Mouse (Mus musculus): ENCODE results near the gene Pus3. TPM values are rescaled to one million over a fixed set of nuclear protein-coding genes. Genes with fewer than 3 reads are reported as not detected.

Pus3 gene
- polyA plus RNA-seq, 1 experiment from 2014 or later: 15.1 TPM

DNA sequence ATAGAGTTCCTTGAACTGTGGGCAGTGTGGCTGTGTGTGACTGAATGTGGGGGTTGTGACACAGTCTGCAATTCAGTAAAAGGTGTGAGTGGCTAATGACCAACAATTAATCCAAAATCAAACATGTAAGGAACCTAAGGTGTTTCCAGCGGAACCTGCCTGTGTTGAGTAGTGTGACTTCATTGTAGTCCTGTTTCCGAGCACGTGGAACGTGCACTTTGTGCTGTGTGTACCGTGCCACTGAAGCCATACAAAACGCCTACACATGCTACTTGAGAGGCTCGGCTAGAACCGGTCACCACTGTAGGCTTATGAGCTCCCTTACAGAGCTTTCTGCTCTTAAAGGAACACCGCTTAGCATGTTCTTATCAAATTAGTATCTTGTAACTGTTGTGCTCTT lies 9.9 kb upstream of the Pus3 start:
- H3K36me3 ChIP-seq: peaks cover 73% of the 10 kb centered on the region
- H3K4me2 ChIP-seq: no peak overlapping the region
- ATAC-seq (ENCODE audit: low FRiP score): no peak
- WGBS: 79% methylated on average over 9 of the region's 9 CpGs
- H3K9me3 ChIP-seq: no peaks in the 10 kb centered on the region
- H3K9ac ChIP-seq: no peak overlapping the region
- H3K27ac ChIP-seq: no peak overlapping the region
- H3K27me3 ChIP-seq: no peaks in the 10 kb centered on the region
- H3K4me3 ChIP-seq: no peak overlapping the region
- H3K4me1 ChIP-seq (replicated peaks): no peaks in the 10 kb centered on the region

DNA sequence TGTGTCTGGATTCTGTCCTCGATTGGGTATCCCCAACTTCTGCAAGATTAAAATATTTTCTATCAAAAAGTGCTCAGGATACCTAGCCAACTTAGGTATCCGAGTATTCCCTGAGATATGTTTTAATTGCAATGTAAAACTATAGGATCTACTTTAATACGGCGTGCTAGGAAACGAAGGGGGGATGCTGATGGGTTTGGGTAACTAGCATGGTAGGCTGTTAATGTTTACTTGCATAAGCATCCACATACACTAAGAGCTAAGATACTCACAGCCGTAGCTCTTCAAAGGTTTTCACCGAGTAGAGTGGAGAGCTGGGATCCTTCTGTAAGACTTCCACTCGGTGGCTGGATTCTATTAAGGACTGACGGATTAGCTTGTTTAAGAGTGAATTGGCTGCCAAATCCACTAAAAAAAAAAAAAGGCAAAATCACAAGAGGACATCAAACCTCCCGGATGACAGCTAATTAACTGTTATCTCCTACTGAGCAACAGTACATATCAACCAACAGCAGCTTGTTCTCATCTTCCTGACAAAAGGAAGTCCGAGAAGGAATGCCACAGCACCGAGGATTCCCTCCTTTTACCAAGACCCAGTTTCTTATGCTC lies 1.8 kb upstream of the Pus3 start:
- ATAC-seq (ENCODE audit: low FRiP score): no peak
- Histone ChIP-seq H3K4me3 (no peak overlapping the region), H3K4me1 (replicated peaks) (peaks cover 27% of the 10 kb centered on the region), H3K9ac (no peak overlapping the region), H3K36me3 (peaks cover 42% of the 10 kb centered on the region), H3K27ac (no peak overlapping the region), H3K27me3 (peaks cover 8% of the 10 kb centered on the region), H3K9me3 (no peaks in the 10 kb centered on the region), H3K4me2 (no peak overlapping the region)
- WGBS: 86% methylated on average over 12 of the region's 12 CpGs

DNA sequence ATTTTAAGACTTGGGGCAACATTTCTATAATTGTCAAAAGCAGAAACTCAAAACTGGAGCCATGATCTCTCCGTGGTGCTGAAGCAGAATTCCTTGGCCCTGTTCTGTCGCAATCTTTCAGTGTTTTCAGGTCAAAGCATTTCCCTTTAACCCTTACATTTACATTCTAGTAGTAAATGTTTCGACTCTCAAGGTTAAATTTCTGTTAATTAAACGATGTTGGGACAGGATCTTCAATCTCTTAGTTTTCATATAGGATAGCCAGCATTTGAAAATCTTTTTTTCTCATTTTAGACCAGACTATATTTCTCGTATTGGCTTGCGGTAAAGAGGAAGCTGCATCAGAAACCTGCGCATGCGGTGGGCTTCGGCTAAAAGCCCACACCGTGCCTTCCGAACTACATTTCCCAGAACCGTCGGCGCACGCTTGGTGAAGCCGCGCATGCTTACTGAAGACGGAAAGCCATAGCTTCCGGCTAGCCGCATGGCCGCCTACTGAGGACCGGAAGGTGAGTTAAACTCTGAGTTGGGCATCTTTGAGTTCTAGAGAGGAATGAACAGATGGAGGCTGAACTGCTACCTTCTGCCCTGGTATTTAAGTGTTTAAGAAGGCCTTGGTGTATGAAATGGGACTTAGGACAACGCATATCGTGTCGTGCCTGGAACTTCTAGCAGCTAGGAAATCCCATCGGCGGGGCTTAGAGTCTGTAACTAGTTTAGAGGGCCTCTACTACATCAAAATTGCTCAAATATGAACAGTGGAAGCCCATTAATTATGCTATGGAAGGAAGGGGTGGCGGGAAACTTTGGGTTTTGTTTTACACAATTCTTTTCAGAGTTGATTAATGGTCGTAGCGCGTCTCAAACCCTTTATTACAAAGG lies 855 bp downstream of the Pus3 start:
- Histone ChIP-seq H3K9me3 (no peaks in the 10 kb centered on the region), H3K9ac (peak overlapping the region; percentile 80), H3K4me3 (peak overlapping the region; percentile 64), H3K4me1 (replicated peaks) (peaks cover 29% of the 10 kb centered on the region), H3K36me3 (peaks cover 25% of the 10 kb centered on the region), H3K27ac (peak overlapping the region; percentile 85), H3K27me3 (peaks cover 8% of the 10 kb centered on the region), H3K4me2 (peak overlapping the region; percentile 89)
- peak; percentile 90 for ATAC-seq (ENCODE audit: low FRiP score)
- WGBS: 2% methylated on average over 31 of the region's 31 CpGs

DNA sequence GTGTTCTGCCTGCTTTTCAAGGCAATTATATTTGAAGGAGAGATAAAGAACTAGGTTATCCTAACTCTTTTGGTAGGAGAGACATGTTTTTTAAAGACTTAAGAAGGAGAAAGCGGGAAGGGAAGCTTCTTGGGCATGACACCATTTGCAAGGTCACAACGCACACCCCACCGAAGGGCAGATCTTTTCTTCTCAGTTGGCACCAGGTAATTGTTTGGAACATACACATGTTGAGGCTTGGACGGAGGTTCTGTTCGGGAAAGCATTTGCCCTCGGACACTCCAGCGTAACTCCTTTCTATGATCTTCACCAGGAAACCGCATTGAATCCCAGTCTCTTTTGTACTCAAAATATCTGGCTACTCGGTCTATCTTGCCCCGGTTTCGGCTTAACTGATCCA lies 2.7 kb downstream of the Pus3 start:
- Histone ChIP-seq H3K9ac (no peak overlapping the region), H3K4me3 (no peak overlapping the region), H3K4me2 (no peak overlapping the region), H3K27ac (no peak overlapping the region), H3K4me1 (replicated peaks) (peaks cover 29% of the 10 kb centered on the region), H3K27me3 (peaks cover 8% of the 10 kb centered on the region), H3K36me3 (peaks cover 25% of the 10 kb centered on the region), H3K9me3 (no peaks in the 10 kb centered on the region)
- ATAC-seq (ENCODE audit: low FRiP score): no peak
- 93% methylated on average over 11 of the region's 11 CpGs for WGBS

DNA sequence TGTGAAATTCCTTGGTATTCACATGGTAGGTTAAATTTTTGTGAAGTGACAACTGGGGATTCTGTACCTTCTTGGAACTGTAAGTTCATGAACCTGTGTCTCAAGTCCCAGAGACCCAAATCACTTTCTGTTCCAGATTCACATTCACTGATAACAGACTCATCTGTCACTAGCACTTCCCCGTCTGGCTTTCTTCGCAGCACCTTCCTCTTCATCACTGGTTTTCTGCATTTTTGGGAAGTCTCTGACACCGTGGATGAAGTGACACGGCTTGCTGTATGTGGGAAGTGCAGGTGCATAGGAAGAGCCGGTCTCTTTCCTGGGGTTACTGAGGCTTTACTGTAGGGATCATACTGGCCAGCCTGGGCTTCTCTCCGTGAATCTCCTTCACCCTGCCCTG lies 3.2 kb downstream of the Pus3 start:
- Histone ChIP-seq H3K4me3 (no peak overlapping the region), H3K4me1 (replicated peaks) (peaks cover 29% of the 10 kb centered on the region), H3K36me3 (peaks cover 29% of the 10 kb centered on the region), H3K9me3 (no peaks in the 10 kb centered on the region), H3K4me2 (no peak overlapping the region), H3K27me3 (peaks cover 8% of the 10 kb centered on the region), H3K27ac (no peak overlapping the region), H3K9ac (no peak overlapping the region)
- 94% methylated on average over 6 of the region's 6 CpGs for WGBS
- ATAC-seq (ENCODE audit: low FRiP score): no peak

DNA sequence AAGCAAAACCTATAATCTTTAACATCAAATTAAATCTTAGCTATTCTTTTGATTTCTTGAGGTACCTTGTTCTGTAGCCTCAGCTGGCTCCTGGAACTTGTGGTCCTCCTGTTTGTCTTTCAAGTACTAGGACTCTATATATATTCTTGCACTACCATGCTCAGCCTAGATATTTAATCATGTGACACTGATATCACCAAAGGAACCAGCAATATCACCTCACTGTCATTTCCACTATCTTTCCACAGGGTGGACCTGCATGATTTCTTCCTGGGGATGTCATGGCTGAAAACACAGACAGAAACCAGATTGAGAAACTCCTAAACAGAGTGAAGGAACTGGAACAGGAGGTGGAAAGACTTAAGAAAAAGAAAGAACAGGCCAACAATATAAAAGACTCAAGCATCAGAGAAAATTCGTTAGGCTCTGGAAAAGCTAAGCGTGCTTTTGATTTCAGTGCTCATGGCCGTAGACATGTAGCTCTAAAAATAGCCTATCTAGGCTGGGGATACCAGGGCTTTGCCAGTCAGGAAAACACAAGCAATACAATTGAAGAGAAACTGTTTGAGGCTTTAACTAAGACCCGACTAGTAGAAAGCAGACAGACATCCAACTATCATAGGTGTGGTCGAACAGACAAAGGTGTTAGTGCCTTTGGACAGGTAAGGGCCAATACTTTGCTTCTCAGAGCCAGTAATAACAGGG lies 6.3 kb downstream of the Pus3 start:
- 92% methylated on average over 5 of the region's 5 CpGs for WGBS
- Histone ChIP-seq H3K9ac (no peak overlapping the region), H3K36me3 (peaks cover 38% of the 10 kb centered on the region), H3K27me3 (no peaks in the 10 kb centered on the region), H3K27ac (no peak overlapping the region), H3K9me3 (no peaks in the 10 kb centered on the region), H3K4me3 (no peak overlapping the region), H3K4me1 (replicated peaks) (peaks cover 23% of the 10 kb centered on the region), H3K4me2 (no peak overlapping the region)
- no peak for ATAC-seq (ENCODE audit: low FRiP score)

DNA sequence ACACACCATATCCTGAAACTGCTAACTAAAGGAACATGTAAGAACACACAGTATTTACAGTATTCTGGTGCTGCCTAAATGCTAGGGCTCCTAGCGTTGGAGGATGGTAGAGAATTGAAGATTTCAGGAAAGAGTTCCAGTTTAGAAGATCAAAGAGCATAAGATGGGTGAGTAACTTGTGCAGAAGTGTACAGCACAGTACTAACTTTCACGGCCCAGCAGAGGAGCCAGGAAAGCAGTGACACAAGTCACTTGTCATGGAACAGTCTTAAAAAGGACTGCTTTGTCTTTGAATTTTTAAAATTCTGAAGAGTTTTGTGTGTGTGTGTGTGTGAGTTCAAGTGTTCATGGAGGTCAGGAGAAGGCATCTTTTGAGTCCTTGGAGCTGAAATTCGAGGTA lies 9.6 kb downstream of the Pus3 start:
- H3K36me3 ChIP-seq: peaks cover 25% of the 10 kb centered on the region
- no peak for ATAC-seq (ENCODE audit: low FRiP score)
- H3K4me2 ChIP-seq: no peak overlapping the region
- H3K9me3 ChIP-seq: no peaks in the 10 kb centered on the region
- H3K27me3 ChIP-seq: peaks cover 5% of the 10 kb centered on the region; the same call in 1 of the 2 replicates
- H3K9ac ChIP-seq: no peak overlapping the region
- no peak overlapping the region for H3K4me3 ChIP-seq
- WGBS: 83% methylated on average over 3 of the region's 3 CpGs
- H3K27ac ChIP-seq: no peak overlapping the region
- peaks cover 16% of the 10 kb centered on the region for H3K4me1 ChIP-seq (replicated peaks)

DNA sequence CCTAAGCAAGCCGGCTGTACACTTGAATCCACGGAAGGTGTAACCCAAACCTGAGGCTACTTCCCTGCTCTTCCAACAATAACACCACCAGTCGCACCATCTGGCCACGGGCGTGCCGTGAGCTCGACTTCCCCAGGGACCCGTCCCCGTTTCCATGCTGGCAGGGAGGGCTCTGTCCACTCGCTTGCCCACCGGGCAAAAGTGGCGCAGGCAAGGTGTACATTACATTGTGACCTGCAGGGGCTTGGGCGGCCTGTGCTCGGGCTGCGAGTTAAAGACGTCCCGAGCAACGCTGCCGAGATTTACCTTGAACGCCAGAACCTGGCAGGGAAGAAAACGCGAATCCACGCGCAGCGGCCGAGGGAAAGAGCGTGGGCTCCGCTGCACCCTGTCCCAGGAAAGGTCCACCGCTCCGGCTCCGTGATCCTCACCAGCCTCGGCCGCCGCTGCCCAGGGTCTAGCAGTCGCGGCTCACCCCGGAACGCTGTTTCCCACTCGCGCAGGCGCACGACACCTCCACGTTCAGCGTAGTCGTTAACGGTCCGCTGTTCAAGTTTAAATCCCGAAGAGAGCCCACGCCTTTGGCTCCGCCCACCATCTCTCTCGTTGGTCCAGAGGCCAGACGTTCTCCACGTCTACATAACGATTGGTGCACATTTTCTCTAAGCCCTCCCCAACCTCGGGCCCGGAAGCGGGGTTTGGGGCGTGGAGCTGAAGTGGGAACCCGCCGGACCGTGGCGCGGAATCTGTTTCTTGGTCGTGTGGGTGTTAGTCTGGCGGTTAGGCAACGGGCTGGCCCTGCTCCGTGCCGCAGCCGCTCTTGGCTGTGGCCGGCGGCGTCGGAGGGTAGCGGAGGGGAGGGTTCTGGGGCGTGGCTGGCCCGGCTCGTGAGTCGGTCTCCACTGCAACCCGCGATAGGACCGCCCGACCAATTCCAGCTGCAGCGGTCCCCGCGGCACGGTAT lies 11.5 kb downstream of the Pus3 start, which contains the start of the genes Pate2 and Hyls1:
Pate2 (plus strand) TSS at position 714 of the 964 bp plus-strand sequence.
Hyls1 (minus strand) TSS at position 828 of the 964 bp plus-strand sequence.
- peak within 1 kb of the TSS; percentile 87 for H3K9ac ChIP-seq
- peak; percentile 99 for ATAC-seq (ENCODE audit: low FRiP score)
- H3K36me3 ChIP-seq: peaks cover 21% of the 10 kb centered on the region
- peaks cover 18% of the 10 kb centered on the region for H3K27me3 ChIP-seq
- H3K4me2 ChIP-seq: peak within 1 kb of the TSS; percentile 75
- no peaks in the 10 kb centered on the region for H3K9me3 ChIP-seq
- H3K27ac ChIP-seq: peak within 1 kb of the TSS; percentile 94
- WGBS: under 1% methylated on average over 86 of the region's 86 CpGs
- peak within 1 kb of the TSS; percentile 77 for H3K4me3 ChIP-seq
- peaks cover 21% of the 10 kb centered on the region for H3K4me1 ChIP-seq (replicated peaks)

DNA sequence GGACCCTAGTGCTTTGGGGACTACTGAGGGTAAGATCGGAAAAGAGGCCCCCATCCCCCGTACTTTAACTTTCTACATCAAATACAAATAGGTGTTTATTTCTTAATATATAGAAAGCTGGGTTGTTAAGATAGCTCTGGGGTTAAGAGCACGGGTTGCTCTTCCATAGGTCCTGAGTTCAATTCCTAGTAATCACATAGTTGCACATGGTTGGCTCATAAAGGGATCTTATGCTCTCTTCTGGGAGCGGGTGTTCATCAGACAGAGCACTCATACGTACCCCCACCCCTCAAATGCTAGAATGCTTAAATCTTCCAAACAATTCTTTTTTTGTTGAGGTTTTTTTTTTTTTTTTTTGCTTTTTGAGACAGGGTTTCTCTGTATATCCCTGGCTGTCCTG lies 12.3 kb downstream of the Pus3 start:
- Histone ChIP-seq H3K36me3 (peaks cover 13% of the 10 kb centered on the region), H3K9me3 (no peaks in the 10 kb centered on the region), H3K27me3 (peaks cover 21% of the 10 kb centered on the region), H3K27ac (peak overlapping the region; percentile 94; the same call in 1 of the 2 replicates), H3K4me2 (peak overlapping the region; percentile 54), H3K4me1 (replicated peaks) (peaks cover 21% of the 10 kb centered on the region), H3K4me3 (peak overlapping the region; percentile 77), H3K9ac (peak overlapping the region; percentile 87)
- 8% methylated on average over 5 of the region's 5 CpGs for WGBS
- peak; percentile 18 for ATAC-seq (ENCODE audit: low FRiP score)

DNA sequence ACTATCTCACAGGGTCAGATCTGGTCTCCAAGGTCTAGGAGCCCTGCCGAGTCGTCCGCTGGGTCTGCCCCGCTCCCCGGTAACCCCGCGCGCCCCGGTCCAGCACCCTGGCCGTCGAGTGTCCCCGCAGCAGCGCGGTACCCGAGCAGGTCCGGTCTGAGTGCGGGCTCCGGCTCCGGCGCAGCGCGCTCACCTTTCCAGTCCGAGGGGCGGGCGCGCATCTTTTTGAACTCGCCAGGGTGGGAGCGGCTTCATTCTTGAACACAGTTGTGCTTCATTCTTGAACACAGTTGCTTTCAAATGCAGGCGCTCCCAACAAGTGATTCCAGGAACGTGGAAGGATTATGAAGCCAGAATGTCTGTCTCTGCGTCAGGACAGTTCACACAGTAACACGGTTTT lies 16.0 kb downstream of the Pus3 start:
- Histone ChIP-seq H3K36me3 (no peaks in the 10 kb centered on the region), H3K4me3 (peak overlapping the region; percentile 39), H3K9me3 (no peaks in the 10 kb centered on the region), H3K27ac (no peak overlapping the region), H3K9ac (peak overlapping the region; percentile 60; the same call in 1 of the 2 replicates), H3K4me1 (replicated peaks) (peaks cover 10% of the 10 kb centered on the region), H3K27me3 (peaks cover 21% of the 10 kb centered on the region), H3K4me2 (peak overlapping the region; percentile 57)
- ATAC-seq (ENCODE audit: low FRiP score): no peak
- 4% methylated on average over 32 of the region's 32 CpGs for WGBS

DNA sequence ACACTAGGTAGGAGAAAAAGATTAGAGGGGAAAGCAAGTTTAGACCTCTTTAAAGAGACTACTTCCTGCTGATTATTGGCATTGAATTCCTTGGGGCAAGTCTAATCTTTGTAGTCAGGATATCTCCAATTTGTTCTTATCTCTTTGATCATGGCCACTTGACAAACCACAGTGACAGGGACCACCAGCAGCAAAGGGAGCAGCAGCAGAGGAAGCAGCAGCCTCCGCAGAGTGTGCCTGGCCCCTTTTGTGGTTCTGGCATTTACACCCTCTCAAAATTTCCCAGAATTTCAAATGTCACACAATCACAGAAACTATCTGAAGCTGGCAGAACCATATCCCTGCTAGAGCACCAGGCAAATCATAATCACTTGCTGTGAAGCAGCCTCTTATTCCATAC lies 29.3 kb downstream of the Pus3 start:
- Histone ChIP-seq H3K36me3 (no peaks in the 10 kb centered on the region), H3K9ac (no peak overlapping the region), H3K27me3 (no peaks in the 10 kb centered on the region), H3K4me3 (no peak overlapping the region), H3K4me2 (no peak overlapping the region), H3K27ac (no peak overlapping the region), H3K4me1 (replicated peaks) (no peaks in the 10 kb centered on the region), H3K9me3 (no peaks in the 10 kb centered on the region)
- ATAC-seq (ENCODE audit: low FRiP score): no peak
- 79% methylated on average over 1 of the region's 1 CpGs for WGBS

Measured in hindbrain, embryonic 13.5 days (tissue).